In genomic region chr1:188055888-188056287, GRCm38 (mm10) we compare ENCODE assay signal across 7 mouse cellular contexts.
DNase-seq lines count a peak whose midpoint lies in the region; ATAC-seq and TF ChIP-seq lines count a peak whose summit lies in the region.

No protein-coding gene starts in this region.

- H3K27ac ChIP-seq in heart, embryonic 13.5 days (replicated peaks): peak overlapping the region; percentile 69
- no peak overlapping the region for H3K27ac ChIP-seq in lung, embryonic 14.5 days (ENCODE audit: low read depth)

- no peak for ATAC-seq in heart, embryonic 13.5 days (ENCODE audit: extremely low read depth, insufficient number of reproducible peaks, low FRiP score, low TSS enrichment)
- 0 out of 2 replicates have a peak, but pooled peaks have one; percentile 52 for ATAC-seq in lung, embryonic 14.5 days (ENCODE audit: insufficient read depth)

- peak overlapping the region; percentile 6; the same call in 1 of the 2 replicates for H3K9ac ChIP-seq in heart, embryonic 13.5 days
- no peak overlapping the region for H3K9ac ChIP-seq in lung, embryonic 14.5 days

- peak; percentile 8 for DNase-seq in MEL-GATA-1-ER (ENCODE audit: extremely low read depth, low read depth)
- DNase-seq in ZHBTc4 (ENCODE audit: low read depth, low spot score): peak; percentile 8
- peak; percentile 49 for DNase-seq in lung, embryonic 14.5 days
- no peak for DNase-seq in testis, postnatal 10 days (ENCODE audit: low spot score)
- no peak for DNase-seq in gastrocnemius, adult 8-10 months (ENCODE audit: low spot score in 2 of 2)
- DNase-seq in cerebellum, adult 18-20 months: no peak

- H3K4me2 ChIP-seq in heart, embryonic 13.5 days: peak overlapping the region; percentile 62
- no peak overlapping the region for H3K4me2 ChIP-seq in lung, embryonic 14.5 days

- no peaks in the 10 kb centered on the region for H3K27me3 ChIP-seq in heart, embryonic 13.5 days (replicated peaks)
- no peaks in the 10 kb centered on the region for H3K27me3 ChIP-seq in lung, embryonic 14.5 days (ENCODE audit: insufficient read depth, low read length)

- 41% methylated on average over 3 of the region's 3 CpGs for WGBS in heart, embryonic 13.5 days
- 53% methylated on average over 3 of the region's 3 CpGs for WGBS in lung, embryonic 14.5 days

- H3K9me3 ChIP-seq in heart, embryonic 13.5 days: no peaks in the 10 kb centered on the region
- H3K9me3 ChIP-seq in lung, embryonic 14.5 days (ENCODE audit: low read depth, low read length): no peaks in the 10 kb centered on the region

- no peak for TF ChIP-seq CTCF in lung, embryonic 14.5 days (IDR thresholded peaks at IDR 0.05; ENCODE audit: low read depth)

- H3K4me3 ChIP-seq in heart, embryonic 13.5 days: peak overlapping the region; percentile 25
- H3K4me3 ChIP-seq in lung, embryonic 14.5 days (ENCODE audit: low read depth, low read length): no peak overlapping the region

- H3K36me3 ChIP-seq in heart, embryonic 13.5 days: no peaks in the 10 kb centered on the region
- H3K36me3 ChIP-seq in lung, embryonic 14.5 days (ENCODE audit: insufficient read depth): no peaks in the 10 kb centered on the region

- peaks cover 32% of the 10 kb centered on the region for H3K4me1 ChIP-seq in heart, embryonic 13.5 days
- H3K4me1 ChIP-seq in lung, embryonic 14.5 days (ENCODE audit: insufficient read depth): no peaks in the 10 kb centered on the region

Comparison
In these comparisons a context has a peak if more than half of its experiments do, and no peak if none do; other contexts are left out.
1. DNase-seq: peak in MEL-GATA-1-ER (single experiment), ZHBTc4 (single experiment) and lung, embryonic 14.5 days (single experiment); none in testis, postnatal 10 days (single experiment), gastrocnemius, adult 8-10 months (0 of 2) and cerebellum, adult 18-20 months (0 of 2).